Mouse (Mus musculus) hindbrain, postnatal 0 days (tissue): Measurements from ENCODE around the gene Hist1h2ab. TPM values are rescaled to one million over a fixed set of nuclear protein-coding genes. Genes with fewer than 3 reads are reported as not detected.

Experiments
- ATAC-seq: fragments of 200-750 bp; cut with Nextera tagmentation; 2 replicates; pipeline ENCODE4 v1.8.0; 2017; ENCODE audit warnings: mild to moderate bottlenecking, moderate TSS enrichment, moderate library complexity
- DNase-seq: peaks from one replicate; pipeline ENCODE4 v3.0.0-alpha.2; 2015; ENCODE audit warnings: low spot score
- H3K27ac ChIP-seq: fragments of 300-500 bp; sonication (generic); 2 replicates; pipeline ENCODE4 v1.5.1; 2014; ENCODE audit warnings: mild to moderate bottlenecking
- H3K27me3 ChIP-seq: fragments of 300-500 bp; sonication (generic); 2 replicates; pipeline ENCODE4 v1.6.1; 2014; ENCODE audit warnings: low read length, mixed read lengths; ENCODE audit not compliant: insufficient read depth
- H3K36me3 ChIP-seq: fragments of 300-500 bp; sonication (generic); 2 replicates; pipeline ENCODE4 v1.6.1; 2014; ENCODE audit warnings: low read length, mixed read lengths; ENCODE audit not compliant: insufficient read depth
- H3K4me1 ChIP-seq: fragments of 300-500 bp; sonication (generic); 2 replicates; pipeline ENCODE4 v1.6.1; 2014; ENCODE audit warnings: antibody characterized with exemption, low read length, mixed read lengths; ENCODE audit not compliant: insufficient read depth
- H3K4me2 ChIP-seq: fragments of 300-500 bp; sonication (generic); 2 replicates; pipeline ENCODE4 v1.6.1; 2014; ENCODE audit warnings: low read depth, mild to moderate bottlenecking, low read length, moderate library complexity, mixed read lengths
- H3K4me3 ChIP-seq: fragments of 300-500 bp; sonication (generic); 2 replicates; pipeline ENCODE4 v1.5.1; 2014; ENCODE audit warnings: low read length
- H3K9ac ChIP-seq: fragments of 300-500 bp; sonication (generic); replicated peaks from 2 replicates; pipeline ENCODE4 v1.6.1; 2014; ENCODE audit warnings: mild to moderate bottlenecking, low read length, moderate library complexity, mixed read lengths
- H3K9me3 ChIP-seq: fragments of 300-500 bp; sonication (generic); 2 replicates; pipeline ENCODE4 v1.6.1; 2016; ENCODE audit warnings: low read length, mixed read lengths
- CTCF ChIP-seq: IDR thresholded peaks from 2 replicates; pipeline ENCODE4 v1.5.1; 2016; ENCODE audit warnings: antibody characterized with exemption, control low read depth, low read depth
- WGBS: fragments of 180-500 bp; shearing (Covaris S2); extraction: QIAGEN DNeasy Blood & Tissue Kit; methylation state at CpG from one replicate; pipeline ENCODE4 v1.1.7; 2014; 5-methylcytosine and 5-hydroxymethylcytosine counted together
- polyA plus RNA-seq: library from polyadenylated mRNA; unstranded; fragments of >200 nt; fragmentation: Nextera tagmentation; extraction: Ambion mirVana; gene quantifications from 2 replicates; pipeline ENCODE4 v1.2.1, GENCODE M21; 2015
- total RNA-seq: library from RNA; depleted of rRNA; stranded (reverse); fragments of >200 nt; gene quantifications from 2 replicates; pipeline ENCODE4 v1.2.3, GENCODE M21; 2014

Hist1h2ab gene
- total and polyA plus RNA-seq, 2 experiments from 2014 or later: 7.4 to 438 TPM

DNA sequence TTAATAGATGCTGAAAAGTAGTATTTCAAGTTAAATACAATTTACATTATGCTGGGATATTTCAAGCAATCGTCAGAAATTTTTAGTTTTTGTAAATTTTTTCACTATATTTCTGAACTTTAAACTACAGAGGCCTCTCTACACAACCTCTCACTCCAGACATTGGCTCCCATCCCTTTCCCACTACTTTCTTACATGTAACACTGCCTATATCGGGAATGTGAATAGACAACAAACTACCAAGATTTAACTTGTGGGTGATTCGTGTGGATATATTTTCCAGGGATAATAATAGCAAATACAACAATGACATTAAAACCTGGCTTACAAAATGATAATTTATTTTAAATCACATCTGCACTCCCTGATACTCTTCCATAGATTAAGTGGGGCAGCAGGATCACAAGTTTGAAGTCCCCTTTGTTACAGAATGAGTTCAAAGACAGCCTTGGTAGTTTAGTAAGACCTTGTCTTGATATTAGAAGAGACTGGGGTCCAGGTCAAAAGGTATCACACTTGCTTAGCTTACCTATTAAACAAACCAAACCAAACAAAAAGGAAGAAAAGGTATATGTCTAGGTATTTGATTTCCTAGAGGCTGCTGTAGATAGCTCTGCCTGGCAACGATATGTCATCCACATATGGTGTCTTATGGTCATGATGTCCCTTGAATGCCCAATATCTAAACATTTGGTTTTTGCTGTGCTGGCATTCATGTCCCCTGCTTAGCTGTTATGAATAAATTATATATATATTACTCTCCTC is 2.6 kb downstream of the Hist1h2ab start:
- Histone ChIP-seq H3K36me3 (no peaks in the 10 kb centered on the region), H3K9me3 (no peaks in the 10 kb centered on the region), H3K27ac (no peak overlapping the region), H3K9ac (no peak overlapping the region), H3K4me1 (0 out of 2 replicates have a peak, but pooled peaks cover 4% of the 10 kb centered on the region), H3K27me3 (no peaks in the 10 kb centered on the region), H3K4me2 (0 out of 2 replicates have a peak overlapping the region, but pooled peaks have one; percentile 40), H3K4me3 (no peak overlapping the region)
- no peak for TF ChIP-seq CTCF
- DNase-seq (no peak), ATAC-seq (no peak)
- 59% methylated on average over 4 of the region's 4 CpGs for WGBS

DNA sequence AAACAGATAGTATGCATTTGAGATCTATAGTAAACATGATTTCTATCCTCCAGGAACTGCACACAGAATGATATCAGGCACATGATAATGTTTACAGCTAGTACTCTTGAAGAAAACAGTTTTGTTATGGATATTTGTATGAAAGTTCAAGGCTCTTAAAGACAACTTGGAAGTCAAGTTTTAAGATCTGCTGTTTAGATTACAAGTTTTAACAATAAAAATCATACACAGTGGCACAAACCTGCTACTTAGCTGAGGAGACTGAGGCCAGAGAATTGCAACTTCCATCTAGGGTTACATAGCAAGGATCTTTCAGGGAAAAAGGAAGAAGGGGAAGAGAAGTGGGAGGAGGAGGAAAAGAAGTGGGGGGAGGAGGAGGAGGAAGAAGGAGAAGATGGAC is 4.1 kb downstream of the Hist1h2ab start:
- ATAC-seq: no peak
- DNase-seq: no peak
- H3K4me2 ChIP-seq: no peak overlapping the region
- H3K27ac ChIP-seq: no peak overlapping the region
- no peak overlapping the region for H3K9ac ChIP-seq
- no peaks in the 10 kb centered on the region for H3K9me3 ChIP-seq
- H3K4me3 ChIP-seq: no peak overlapping the region
- H3K36me3 ChIP-seq: no peaks in the 10 kb centered on the region
- no peaks in the 10 kb centered on the region for H3K27me3 ChIP-seq
- H3K4me1 ChIP-seq: 0 out of 2 replicates have a peak, but pooled peaks cover 4% of the 10 kb centered on the region
- TF ChIP-seq CTCF: no peak

DNA sequence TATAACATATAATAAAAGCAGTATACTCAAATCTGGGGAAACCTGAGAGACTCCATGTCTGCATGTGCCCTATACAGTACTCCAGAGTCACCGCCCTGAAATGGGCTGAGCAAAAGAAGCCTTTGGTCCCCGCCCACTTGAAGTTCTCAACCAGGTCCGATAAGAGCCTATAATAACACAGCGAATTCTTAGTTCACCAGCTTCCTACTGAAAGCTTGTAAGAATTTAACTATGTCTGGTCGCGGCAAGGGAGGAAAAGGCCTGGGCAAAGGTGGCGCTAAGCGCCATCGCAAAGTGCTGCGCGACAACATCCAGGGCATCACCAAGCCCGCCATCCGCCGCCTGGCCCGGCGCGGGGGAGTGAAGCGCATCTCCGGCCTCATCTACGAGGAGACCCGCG is 5.9 kb downstream of the Hist1h2ab start, which contains the start of gene Hist1h4b:
Gene Hist1h4b (plus strand): TSS at position 224 of the 400 bp plus-strand sequence.
- peak within 1 kb of the TSS; percentile 9; the same call in 1 of the 2 replicates for H3K9ac ChIP-seq
- DNase-seq (peak; percentile 95), ATAC-seq (peak; percentile 75)
- H3K4me2 ChIP-seq: peak within 1 kb of the TSS; percentile 50
- H3K36me3 ChIP-seq: no peaks in the 10 kb centered on the region
- H3K4me3 ChIP-seq: peak within 1 kb of the TSS; percentile 37
- no peak for TF ChIP-seq CTCF
- no peaks in the 10 kb centered on the region for H3K9me3 ChIP-seq
- H3K4me1 ChIP-seq: no peaks in the 10 kb centered on the region
- no peaks in the 10 kb centered on the region for H3K27me3 ChIP-seq
- peak within 1 kb of the TSS; percentile 80 for H3K27ac ChIP-seq
- 0% methylated on average over 13 of the region's 22 CpGs for WGBS

DNA sequence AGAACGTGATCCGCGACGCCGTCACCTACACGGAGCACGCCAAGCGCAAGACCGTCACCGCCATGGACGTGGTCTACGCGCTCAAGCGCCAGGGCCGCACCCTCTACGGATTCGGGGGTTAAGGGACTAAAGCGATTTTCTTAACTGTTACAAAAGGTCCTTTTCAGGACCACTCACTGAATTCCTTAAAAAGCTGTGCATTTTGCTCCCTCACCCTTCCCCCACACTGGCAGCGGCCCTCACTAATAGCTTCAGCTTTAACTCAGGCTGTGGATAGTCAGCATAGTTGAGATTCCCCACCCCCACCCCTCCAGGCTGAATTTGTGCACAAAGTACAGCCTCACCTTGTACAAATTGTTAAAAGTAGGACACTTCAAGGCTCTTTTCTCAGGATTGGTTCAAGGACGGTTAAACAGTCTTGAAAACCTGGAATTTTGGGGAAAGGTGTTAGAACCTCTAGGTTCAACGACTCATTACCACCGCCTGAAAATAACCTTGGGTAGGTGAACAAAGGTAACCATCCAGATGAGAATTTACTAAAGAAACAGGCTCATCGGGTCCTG is 6.4 kb downstream of the Hist1h2ab start:
- WGBS: 1% methylated on average over 16 of the region's 23 CpGs
- H3K4me1 ChIP-seq: no peaks in the 10 kb centered on the region
- H3K27me3 ChIP-seq: no peaks in the 10 kb centered on the region
- peak overlapping the region; percentile 80 for H3K27ac ChIP-seq
- H3K36me3 ChIP-seq: no peaks in the 10 kb centered on the region
- ATAC-seq: no peak; the same call in 1 of the 2 replicates
- peak overlapping the region; percentile 50 for H3K4me2 ChIP-seq
- H3K9ac ChIP-seq: peak overlapping the region; percentile 9; the same call in 1 of the 2 replicates
- peak overlapping the region; percentile 37 for H3K4me3 ChIP-seq
- no peaks in the 10 kb centered on the region for H3K9me3 ChIP-seq
- DNase-seq: peak; percentile 33
- TF ChIP-seq CTCF: no peak

DNA sequence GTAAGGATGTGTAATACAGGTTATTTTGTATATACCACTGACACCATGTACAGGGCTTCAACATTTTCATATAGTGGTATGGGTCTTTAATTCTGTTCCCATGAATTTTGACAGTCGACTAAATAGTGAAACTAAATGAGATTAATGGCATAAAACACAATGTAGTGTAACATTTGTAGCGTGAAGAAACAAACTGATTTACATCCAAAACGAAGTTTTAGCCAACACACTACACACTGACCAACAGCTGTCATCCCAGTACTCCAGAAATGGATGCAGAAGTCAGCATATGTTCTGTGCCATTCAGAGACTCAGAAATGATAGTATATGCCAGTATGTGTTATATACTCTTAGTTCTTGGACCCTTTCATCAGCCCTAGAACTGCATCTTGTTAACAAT is 7.0 kb downstream of the Hist1h2ab start:
- Histone ChIP-seq H3K4me3 (no peak overlapping the region), H3K27ac (no peak overlapping the region), H3K4me1 (no peaks in the 10 kb centered on the region), H3K9me3 (no peaks in the 10 kb centered on the region), H3K27me3 (no peaks in the 10 kb centered on the region), H3K9ac (no peak overlapping the region), H3K4me2 (no peak overlapping the region), H3K36me3 (no peaks in the 10 kb centered on the region)
- no peak for ATAC-seq
- WGBS: 40% methylated on average over 3 of the region's 3 CpGs
- DNase-seq: no peak
- TF ChIP-seq CTCF: no peak

DNA sequence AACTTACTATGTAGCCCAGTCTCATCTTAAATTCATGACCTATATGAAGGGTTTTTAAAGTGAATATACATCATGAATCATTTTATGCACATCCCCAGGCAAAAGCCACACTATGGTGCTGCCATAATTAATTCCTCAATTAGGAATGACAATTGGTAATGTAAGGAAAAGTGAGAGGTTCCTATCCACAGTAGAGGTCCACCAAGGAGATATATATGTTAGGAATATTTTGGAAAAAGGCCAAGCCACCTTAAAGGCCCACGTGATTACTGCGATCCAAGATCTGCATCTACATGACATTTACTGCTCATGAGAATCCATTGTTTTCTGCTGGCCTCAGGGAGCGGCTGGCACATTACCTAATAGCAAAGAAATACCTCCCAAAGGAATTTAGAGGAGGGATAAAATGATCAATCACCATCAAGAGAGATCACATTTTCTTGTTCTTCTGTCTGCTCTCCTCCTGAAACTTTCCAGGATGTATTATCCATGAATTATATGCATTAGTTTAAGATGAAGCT is 8.4 kb downstream of the Hist1h2ab start:
- no peaks in the 10 kb centered on the region for H3K9me3 ChIP-seq
- no peak for TF ChIP-seq CTCF
- H3K27me3 ChIP-seq: no peaks in the 10 kb centered on the region
- no peak overlapping the region for H3K27ac ChIP-seq
- H3K4me2 ChIP-seq: no peak overlapping the region
- DNase-seq (no peak), ATAC-seq (no peak)
- no peaks in the 10 kb centered on the region for H3K36me3 ChIP-seq
- 66% methylated on average over 3 of the region's 3 CpGs for WGBS
- peaks cover 4% of the 10 kb centered on the region for H3K4me1 ChIP-seq
- no peak overlapping the region for H3K4me3 ChIP-seq
- H3K9ac ChIP-seq: no peak overlapping the region
